Mouse (Mus musculus): ENCODE measurements around the gene Tnni3k.
"Not testable (repeated sequence)": the region's sequence is repeated elsewhere in the genome, so short reads cannot be mapped to it uniquely, and the experiment has no call there.

The Tnni3k gene

GRCm38 (mm10) chr3:154834373-154834772, 220.8 kb downstream of the Tnni3k start:
- DNase-seq (ENCODE audit: low read depth, low spot score): no peak

- no peak for DNase-seq (ENCODE audit: low read depth, low spot score)
These were observed 229.5 kb downstream of the Tnni3k start for GRCm38 (mm10) chr3:154825739-154826138.

- no peak for DNase-seq (ENCODE audit: low read depth, low spot score)
These were observed 230.5 kb downstream of the Tnni3k start for GRCm38 (mm10) chr3:154824713-154825112.

GRCm38 (mm10) chr3:154819684-154820083, 235.5 kb downstream of the Tnni3k start:
- not testable (repeated sequence) for DNase-seq (ENCODE audit: low read depth, low spot score)

- DNase-seq (ENCODE audit: low read depth, low spot score): no peak
These were observed 237.5 kb downstream of the Tnni3k start for GRCm38 (mm10) chr3:154817732-154818131.

GRCm38 (mm10) chr3:154816801-154817625, 238.2 kb downstream of the Tnni3k start:
- DNase-seq (ENCODE audit: low read depth, low spot score): no peak

- no peak for DNase-seq (ENCODE audit: low read depth, low spot score)
These were observed 239.0 kb downstream of the Tnni3k start for GRCm38 (mm10) chr3:154816231-154816630.

- DNase-seq (ENCODE audit: low read depth, low spot score): no peak
These were observed 239.6 kb downstream of the Tnni3k start for GRCm38 (mm10) chr3:154815606-154816005.

GRCm38 (mm10) chr3:154812893-154813292, 242.3 kb downstream of the Tnni3k start:
- no peak for DNase-seq (ENCODE audit: low read depth, low spot score)

- no peak for DNase-seq (ENCODE audit: low read depth, low spot score)
These were observed 243.4 kb downstream of the Tnni3k start for GRCm38 (mm10) chr3:154811833-154812232.

GRCm38 (mm10) chr3:154811281-154811680, 243.9 kb downstream of the Tnni3k start:
- no peak for DNase-seq (ENCODE audit: low read depth, low spot score)

GRCm38 (mm10) chr3:154810273-154810870, 244.8 kb downstream of the Tnni3k start:
- no peak for DNase-seq (ENCODE audit: low read depth, low spot score)

GRCm38 (mm10) chr3:154806626-154807025, 248.6 kb downstream of the Tnni3k start:
- DNase-seq (ENCODE audit: low read depth, low spot score): no peak

- DNase-seq (ENCODE audit: low read depth, low spot score): no peak
These were observed 254.2 kb downstream of the Tnni3k start for GRCm38 (mm10) chr3:154800888-154801429.

GRCm38 (mm10) chr3:154800454-154800853, 254.8 kb downstream of the Tnni3k start:
- DNase-seq (ENCODE audit: low read depth, low spot score): no peak

- no peak for DNase-seq (ENCODE audit: low read depth, low spot score)
These were observed 256.4 kb downstream of the Tnni3k start for GRCm38 (mm10) chr3:154798806-154799205.

- no peak for DNase-seq (ENCODE audit: low read depth, low spot score)
These were observed 261.6 kb downstream of the Tnni3k start for GRCm38 (mm10) chr3:154793571-154793970.

GRCm38 (mm10) chr3:154787611-154788010, 267.6 kb downstream of the Tnni3k start:
- no peak for DNase-seq (ENCODE audit: low read depth, low spot score)

- no peak for DNase-seq (ENCODE audit: low read depth, low spot score)
These were observed 268.9 kb downstream of the Tnni3k start for GRCm38 (mm10) chr3:154786354-154786753.

GRCm38 (mm10) chr3:154778836-154779595, 276.2 kb downstream of the Tnni3k start:
- no peak for DNase-seq (ENCODE audit: low read depth, low spot score)

- DNase-seq (ENCODE audit: low read depth, low spot score): no peak
These were observed 283.6 kb downstream of the Tnni3k start for GRCm38 (mm10) chr3:154771651-154772050.

GRCm38 (mm10) chr3:154766321-154766720, 288.9 kb downstream of the Tnni3k start:
- no peak for DNase-seq (ENCODE audit: low read depth, low spot score)
